Mouse (Mus musculus) CD8-positive naive resting alpha-beta T cell, adult 2 months (primary cell): ENCODE measurements around the gene Plekhd1.

Experiments
- DNase-seq, 2 experiments: peaks; one replicate each; pipeline ENCODE4 v3.0.0; 2022; ENCODE audit warnings: low read depth in 2 of 2, low spot score in 2 of 2

The Plekhd1 gene

DNA sequence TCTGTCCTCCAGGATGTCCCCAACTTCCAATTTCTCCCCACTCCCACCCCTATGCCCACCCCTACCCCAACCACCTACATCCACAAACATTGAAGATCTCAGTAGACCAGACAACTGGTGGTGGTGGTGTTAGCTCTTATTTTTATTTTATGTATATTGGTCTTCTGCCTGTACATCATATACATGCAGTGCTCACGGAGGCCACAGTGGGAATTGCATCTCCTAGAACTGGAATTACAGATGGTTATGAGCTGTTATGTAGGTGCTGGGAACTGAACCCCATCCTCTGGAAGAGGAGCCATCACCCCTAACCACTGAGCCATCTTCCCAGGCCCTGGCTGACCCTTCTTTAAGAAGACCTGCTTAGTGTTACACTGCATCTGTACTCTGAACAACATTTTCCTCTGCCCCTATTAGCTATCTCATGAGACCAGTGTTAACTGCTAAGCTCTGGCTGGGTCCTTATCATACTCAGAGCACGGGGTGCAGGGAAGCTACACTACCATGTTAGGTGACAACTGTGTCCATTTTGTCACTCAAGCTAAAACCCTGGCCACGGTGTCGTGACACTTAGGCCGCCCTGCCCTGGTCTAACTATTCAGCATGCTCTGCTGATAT is 6.2 kb downstream of the Plekhd1 start:
- DNase-seq, result no peak

DNA sequence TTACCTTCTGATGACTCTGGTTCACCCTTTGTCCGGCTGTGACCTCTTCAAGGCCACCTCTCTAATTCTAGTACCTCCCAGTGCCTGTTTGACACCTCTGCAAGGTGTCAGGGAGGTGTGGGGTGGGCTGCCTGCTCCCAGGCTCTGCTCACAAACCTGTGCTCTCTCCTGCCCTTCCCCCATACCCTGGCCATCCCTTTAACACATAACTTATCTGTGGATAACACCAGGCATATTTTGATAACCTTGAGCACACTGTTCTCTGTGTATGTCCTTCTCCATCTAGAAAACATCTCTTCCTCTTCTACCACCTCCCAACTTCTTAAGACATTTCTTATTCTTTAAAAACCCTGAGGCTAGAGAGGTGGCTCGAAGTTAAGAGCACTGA is 6.7 kb downstream of the Plekhd1 start:
- DNase-seq, result no peak

GRCm38 (mm10) chr12:80701332-80701731 is 8.9 kb downstream of the Plekhd1 start:
- no peak for DNase-seq

GRCm38 (mm10) chr12:80706208-80706914 is 14.0 kb downstream of the Plekhd1 start:
- no peak for DNase-seq

- no peak for DNase-seq
These were observed 14.7 kb downstream of the Plekhd1 start for GRCm38 (mm10) chr12:80706915-80707604.

DNA sequence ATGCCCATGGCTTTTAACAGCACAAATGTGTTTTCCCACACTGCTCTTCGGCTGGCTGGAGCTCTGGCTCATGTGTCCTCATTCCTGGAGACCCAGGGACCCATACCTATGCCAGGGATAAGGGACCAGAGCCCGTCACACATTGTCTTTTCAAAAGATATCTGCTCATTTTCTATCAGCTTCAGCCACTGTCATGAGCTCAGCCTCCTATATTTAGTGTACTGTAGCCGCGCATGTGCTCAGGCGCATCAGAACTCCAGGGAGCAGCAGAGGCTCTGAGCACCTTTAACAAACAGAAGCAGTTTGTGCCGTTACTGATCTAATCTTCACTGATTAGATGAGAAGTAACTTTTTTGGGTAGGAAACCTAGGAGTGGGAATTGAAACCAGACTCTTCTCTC is 23.5 kb downstream of the Plekhd1 start:
- no peak for DNase-seq

DNA sequence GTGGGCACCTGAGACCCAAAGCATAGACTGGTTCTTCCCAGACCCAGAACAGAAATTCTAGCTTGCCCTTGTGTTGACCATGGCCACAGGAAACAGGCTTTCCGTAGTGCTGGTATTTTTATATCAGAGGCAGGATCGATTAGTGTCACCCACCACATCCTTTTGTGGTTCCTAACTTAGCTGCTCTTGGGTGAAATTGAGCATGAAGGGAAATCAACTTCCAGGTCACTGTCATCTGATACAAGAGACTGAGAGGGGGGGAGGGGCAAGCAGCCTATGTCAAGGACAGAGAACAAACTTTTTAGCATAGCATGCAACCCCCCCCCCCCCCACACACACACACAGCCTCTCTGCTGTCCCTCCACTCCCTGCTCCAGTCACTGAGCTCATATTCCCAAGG is 26.8 kb downstream of the Plekhd1 start:
- no peak for DNase-seq

DNA sequence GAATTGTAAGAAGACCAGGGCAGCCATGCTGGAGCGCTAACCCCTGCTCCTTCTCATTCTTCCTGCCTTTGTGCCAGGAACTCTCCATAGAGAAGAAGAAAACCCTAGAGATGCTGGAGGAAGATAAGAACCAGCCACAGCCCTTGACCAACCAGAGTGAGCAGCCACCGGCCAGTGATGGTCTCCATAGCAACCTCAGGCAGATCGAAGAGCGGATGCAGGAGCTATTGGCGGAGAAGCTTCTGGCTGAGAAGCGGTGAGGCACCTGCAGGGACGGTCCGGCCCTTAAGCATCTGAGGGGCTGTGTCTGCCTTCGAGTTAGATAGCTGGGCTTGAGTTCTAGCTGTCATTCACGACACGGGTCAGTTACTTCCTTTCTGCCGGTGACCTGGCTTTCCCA is 28.1 kb downstream of the Plekhd1 start:
- no peak for DNase-seq

GRCm38 (mm10) chr12:80721458-80721857 is 29.1 kb downstream of the Plekhd1 start:
- DNase-seq, result no peak

- DNase-seq, result peak; percentile 69 to 75
These were observed 32.6 kb downstream of the Plekhd1 start for GRCm38 (mm10) chr12:80724853-80725559.

- no peak for DNase-seq
These were observed 35.8 kb downstream of the Plekhd1 start for GRCm38 (mm10) chr12:80728207-80728606.

GRCm38 (mm10) chr12:80728814-80729213 is 36.4 kb downstream of the Plekhd1 start:
- DNase-seq, result no peak

DNA sequence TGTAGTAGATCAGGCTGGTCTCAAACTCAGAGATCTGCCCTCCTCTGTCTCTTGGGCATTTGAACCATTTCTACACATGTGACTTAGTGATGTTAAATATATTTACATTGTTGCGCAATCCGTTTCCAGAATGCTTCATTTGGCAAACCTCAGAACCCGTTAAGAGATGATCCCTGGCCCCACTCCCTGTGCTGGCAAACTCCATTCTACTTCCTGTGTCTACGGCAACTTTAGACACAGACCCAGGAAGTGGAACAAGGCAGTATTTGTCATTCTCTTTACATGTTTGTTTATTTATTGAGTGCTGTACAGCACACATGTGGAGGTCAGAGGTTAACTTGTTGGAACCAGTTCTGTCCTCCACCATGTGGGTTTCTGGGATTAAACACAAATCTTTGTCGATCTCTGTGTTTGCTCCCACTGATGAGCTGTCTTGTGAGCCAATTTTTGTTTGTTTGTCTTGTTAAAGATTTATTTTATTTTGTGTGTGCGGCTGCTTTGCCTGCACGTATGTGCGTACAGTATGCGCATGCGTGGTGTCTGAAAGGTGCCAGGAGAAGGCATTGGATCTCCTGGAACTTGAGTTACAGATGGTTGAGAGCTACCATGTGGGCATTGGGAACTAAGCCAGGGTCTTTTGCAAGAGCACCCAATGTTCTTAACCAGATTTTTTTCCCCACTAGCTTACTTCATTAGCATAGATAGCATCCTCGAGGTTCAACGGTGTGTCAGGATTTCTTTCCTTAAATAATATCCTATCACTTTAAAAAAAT is 37.6 kb downstream of the Plekhd1 start:
- no peak for DNase-seq

- DNase-seq, result no peak
These were observed 38.2 kb downstream of the Plekhd1 start for GRCm38 (mm10) chr12:80730567-80730966.

- no peak for DNase-seq
These were observed 42.4 kb downstream of the Plekhd1 start for GRCm38 (mm10) chr12:80734526-80735470.

DNA sequence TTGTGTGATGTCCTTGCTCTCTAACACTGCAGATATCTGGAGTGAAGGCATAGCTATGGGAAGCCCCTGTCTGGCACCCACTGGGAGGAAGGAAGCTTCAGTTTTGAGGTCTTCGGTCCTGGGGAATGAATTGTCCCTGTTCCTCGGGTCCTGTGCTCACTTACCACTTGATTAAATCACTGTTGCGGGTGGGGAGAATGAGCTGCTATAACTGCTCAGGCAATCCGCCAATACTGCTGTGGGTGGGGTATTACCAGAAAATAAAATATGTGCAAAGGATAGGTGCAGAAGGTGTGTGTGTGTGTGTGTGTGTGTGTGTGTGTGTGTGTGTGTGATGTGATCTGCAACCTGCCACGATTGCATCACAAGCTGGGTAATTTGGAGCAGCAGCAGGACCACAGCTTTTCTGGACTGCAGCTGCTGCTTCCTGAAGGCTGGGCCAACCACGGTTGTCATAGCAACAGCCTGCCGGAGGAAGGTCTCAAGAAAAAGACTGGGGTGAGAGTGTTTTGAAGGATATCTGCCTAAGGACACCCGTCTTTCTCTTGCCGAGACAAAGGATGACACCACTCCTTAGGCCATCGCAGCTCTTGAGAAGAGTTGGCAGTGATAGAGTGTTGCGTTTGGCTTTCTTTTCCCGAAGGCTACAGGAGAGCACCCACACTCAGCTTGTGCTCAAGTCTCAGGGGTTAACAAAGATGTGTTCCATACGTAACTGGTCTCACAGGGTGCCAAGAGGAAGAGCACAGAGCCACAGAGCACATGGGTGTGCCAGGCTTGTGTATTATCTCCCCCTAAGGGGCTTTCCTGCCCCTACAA is 44.3 kb downstream of the Plekhd1 start:
- peak; percentile 30 to 37 for DNase-seq

DNA sequence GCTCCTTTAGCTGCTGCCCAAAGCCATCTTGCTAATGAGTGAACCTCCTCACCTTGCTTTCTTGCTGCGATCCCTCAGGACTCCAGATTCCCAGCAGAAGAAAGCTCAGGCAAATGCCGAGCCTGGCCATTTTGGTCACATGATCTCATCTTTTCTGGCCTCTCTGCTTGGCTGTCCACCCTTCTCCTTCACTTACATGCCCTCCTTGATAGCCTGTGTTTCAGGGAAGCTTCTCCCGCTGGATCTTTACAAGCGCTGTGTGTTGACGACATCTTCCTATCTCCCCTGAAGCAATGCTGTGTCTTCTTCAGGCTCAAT is 44.9 kb downstream of the Plekhd1 start:
- no peak for DNase-seq

- DNase-seq, result peak; percentile 35 to 58
These were observed 47.1 kb downstream of the Plekhd1 start for GRCm38 (mm10) chr12:80739482-80739881.

DNA sequence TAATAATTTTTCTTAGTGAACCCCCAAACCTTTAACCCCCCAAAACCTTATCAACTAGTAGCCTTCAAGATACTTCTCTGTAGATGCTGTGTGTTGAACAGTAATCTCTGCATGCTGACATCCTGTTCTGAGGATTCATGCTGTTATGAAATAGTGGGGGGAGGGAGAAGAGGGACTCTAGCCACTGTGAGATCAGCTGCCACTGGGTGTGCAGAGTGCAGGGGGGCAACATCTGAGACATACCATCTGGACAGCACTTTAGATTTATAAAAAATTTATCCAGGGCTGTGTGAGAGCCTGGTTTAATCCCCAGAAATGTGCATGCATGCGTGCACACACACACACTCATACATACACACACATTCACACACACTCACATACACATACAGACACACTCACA is 52.2 kb downstream of the Plekhd1 start:
- no peak for DNase-seq
